Mouse (Mus musculus): ENCODE data around the gene Syn3. TPM values are rescaled to one million over a fixed set of nuclear protein-coding genes. Genes with fewer than 3 reads are reported as not detected.

The Syn3 gene
- total RNA-seq, 2 experiments from 2014 or later: 0.33 to 0.43 TPM

GRCm38 (mm10) chr10:86307235-86307634 lies 191.5 kb downstream of the Syn3 start:
- DNase-seq: no peak

- DNase-seq: no peak
Observed at GRCm38 (mm10) chr10:86304583-86304982, 194.1 kb downstream of the Syn3 start.

- no peak for DNase-seq
Observed at GRCm38 (mm10) chr10:86303495-86303876, 195.2 kb downstream of the Syn3 start.

GRCm38 (mm10) chr10:86302761-86303494 lies 195.8 kb downstream of the Syn3 start:
- peak; percentile 68 for DNase-seq

GRCm38 (mm10) chr10:86302318-86302648 lies 196.4 kb downstream of the Syn3 start:
- DNase-seq: no peak

GRCm38 (mm10) chr10:86301593-86302317 lies 196.9 kb downstream of the Syn3 start:
- DNase-seq: no peak

- DNase-seq: no peak
Observed at GRCm38 (mm10) chr10:86301117-86301490, 197.6 kb downstream of the Syn3 start.

GRCm38 (mm10) chr10:86300293-86301116 lies 198.2 kb downstream of the Syn3 start, which contains the start of gene Timp3:
Timp3 (plus strand) TSS chr10:86300372.
- DNase-seq: peak; percentile 73

- no peak for DNase-seq
Observed at GRCm38 (mm10) chr10:86299795-86300194, 198.9 kb downstream of the Syn3 start.

- DNase-seq: no peak
Observed at GRCm38 (mm10) chr10:86298326-86298725, 200.4 kb downstream of the Syn3 start.

- DNase-seq: no peak
Observed at GRCm38 (mm10) chr10:86297307-86297706, 201.4 kb downstream of the Syn3 start.

GRCm38 (mm10) chr10:86296111-86296510 lies 202.6 kb downstream of the Syn3 start:
- DNase-seq: peak; percentile 79

GRCm38 (mm10) chr10:86295454-86296098 lies 203.1 kb downstream of the Syn3 start:
- DNase-seq: no peak

GRCm38 (mm10) chr10:86294599-86295365 lies 203.9 kb downstream of the Syn3 start:
- DNase-seq: no peak

- no peak for DNase-seq
Observed at GRCm38 (mm10) chr10:86293880-86294279, 204.8 kb downstream of the Syn3 start.

- no peak for DNase-seq
Observed at GRCm38 (mm10) chr10:86290109-86290771, 208.5 kb downstream of the Syn3 start.

GRCm38 (mm10) chr10:86286508-86286907 lies 212.2 kb downstream of the Syn3 start:
- no peak for DNase-seq

- no peak for DNase-seq
Observed at GRCm38 (mm10) chr10:86281238-86281637, 217.5 kb downstream of the Syn3 start.

GRCm38 (mm10) chr10:86279579-86280168 lies 219.0 kb downstream of the Syn3 start:
- DNase-seq: no peak

- DNase-seq: no peak
Observed at GRCm38 (mm10) chr10:86278481-86278880, 220.2 kb downstream of the Syn3 start.

GRCm38 (mm10) chr10:86277327-86277726 lies 221.4 kb downstream of the Syn3 start:
- no peak for DNase-seq

All from gastrocnemius, postnatal 10 days (tissue).